Mouse (Mus musculus) gastrocnemius, postnatal 14 days (tissue): ENCODE results near the gene Pbp2. TPM values are rescaled to one million over a fixed set of nuclear protein-coding genes. Genes with fewer than 3 reads are reported as not detected.

Experiments used
- DNase-seq: peaks from one replicate; pipeline ENCODE4 v3.0.0; 2021; ENCODE audit warnings: mixed read lengths
- intact Hi-C: fragments of 180-260 bp; cut with DNase I; formaldehyde crosslinking; loops from one replicate; pipeline ENCODE4 v1.15.1; 2025; ENCODE audit warnings: low total_unique reads
- total RNA-seq, 2 experiments: library from RNA; stranded (reverse); gene quantifications; 2 replicates each; pipeline ENCODE4 v1.2.3; 2021

Gene Pbp2
- total RNA-seq, 2 experiments from 2014 or later: not detected

DNA sequence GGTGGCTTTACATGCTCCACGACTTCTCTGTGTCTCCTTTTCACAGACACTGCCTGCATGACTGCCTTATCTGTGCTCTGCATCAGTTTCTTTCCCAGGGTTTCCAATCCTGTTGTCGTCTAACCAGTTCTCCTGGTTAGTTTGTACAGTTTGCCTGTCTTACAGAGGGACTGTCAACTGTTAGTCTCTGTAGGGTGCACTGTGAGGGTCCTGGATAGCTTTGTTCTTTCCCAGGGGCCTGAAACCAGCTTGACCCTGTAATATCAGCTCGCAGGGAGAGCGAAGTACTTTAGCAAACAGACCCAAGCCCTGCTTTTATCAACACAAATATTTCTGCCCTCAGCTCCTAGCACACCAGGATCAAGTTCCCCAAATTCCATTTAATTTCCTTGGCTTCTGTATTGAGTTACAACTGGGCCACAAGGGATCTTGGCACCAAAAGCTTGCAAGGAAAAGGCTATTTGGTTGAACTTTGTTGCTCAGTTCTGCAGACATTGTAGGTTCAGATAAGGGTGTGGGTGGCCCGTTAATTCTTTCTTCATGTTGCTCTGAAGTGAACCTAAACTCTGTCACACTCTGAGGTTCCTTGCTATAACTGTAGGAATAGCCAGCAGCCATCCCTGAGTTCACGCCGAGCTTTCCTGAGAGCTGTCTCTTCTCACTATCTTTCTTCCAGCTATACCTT is 5.5 kb downstream of the Pbp2 start:
- intact Hi-C loops: no loop called here

DNA sequence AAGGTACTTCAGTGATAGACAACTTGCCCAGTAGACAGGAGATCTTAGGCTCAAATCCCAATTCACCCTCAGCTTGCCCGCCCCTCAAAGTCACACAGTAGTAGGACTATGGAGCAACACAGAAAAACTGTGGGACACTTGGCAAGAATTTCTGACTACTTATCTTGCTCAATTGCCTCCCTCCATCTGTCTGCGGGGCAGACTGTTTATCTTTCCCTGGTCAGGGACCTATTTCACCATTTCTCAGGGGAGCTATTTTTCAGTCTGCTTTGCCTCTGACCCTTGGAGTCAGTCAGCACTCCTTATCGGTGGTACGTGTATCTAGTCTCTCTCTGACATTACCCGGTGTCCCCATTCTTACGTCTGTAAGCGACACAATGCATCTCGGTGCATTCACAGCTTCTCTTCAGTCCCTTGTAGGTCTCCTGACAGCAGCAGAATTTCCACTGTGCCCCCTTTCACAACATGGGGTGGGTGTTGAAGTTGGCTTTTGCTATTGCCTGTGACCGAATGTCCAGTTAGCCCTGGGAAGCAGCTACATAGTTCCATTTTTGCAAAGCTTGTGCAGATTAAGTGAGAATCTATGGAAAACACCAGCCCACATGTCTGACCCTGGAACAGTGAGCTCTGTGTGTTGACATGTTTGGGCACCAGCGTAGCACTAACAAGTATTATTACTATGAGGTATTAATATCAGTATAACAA is 7.6 kb downstream of the Pbp2 start:
- intact Hi-C loops: no loop called here
- DNase-seq: no peak

More for the DNA sequence above, 5.5 kb downstream of the Pbp2 start:
- DNase-seq: no peak

DNA sequence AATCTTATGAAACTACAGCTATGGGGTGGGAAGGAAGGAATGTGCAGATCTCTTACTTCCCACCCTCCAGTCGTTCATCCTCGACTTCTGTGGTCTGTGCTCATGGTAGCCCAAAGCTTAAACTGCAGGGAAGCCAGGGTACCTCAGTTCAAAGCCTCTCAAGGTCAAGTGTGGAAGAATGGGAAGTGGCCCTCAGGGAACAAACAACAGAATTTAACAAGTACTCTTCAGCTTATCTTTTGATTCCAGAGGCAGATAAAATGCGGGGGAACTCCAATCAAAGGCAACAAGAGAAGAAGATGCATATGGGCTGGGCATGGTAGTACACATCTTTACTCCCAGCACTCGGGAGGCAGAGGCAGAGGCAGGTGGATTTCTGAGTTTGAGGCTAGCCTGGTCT is 9.7 kb downstream of the Pbp2 start:
- intact Hi-C loops: no loop called here
- DNase-seq: no peak

DNA sequence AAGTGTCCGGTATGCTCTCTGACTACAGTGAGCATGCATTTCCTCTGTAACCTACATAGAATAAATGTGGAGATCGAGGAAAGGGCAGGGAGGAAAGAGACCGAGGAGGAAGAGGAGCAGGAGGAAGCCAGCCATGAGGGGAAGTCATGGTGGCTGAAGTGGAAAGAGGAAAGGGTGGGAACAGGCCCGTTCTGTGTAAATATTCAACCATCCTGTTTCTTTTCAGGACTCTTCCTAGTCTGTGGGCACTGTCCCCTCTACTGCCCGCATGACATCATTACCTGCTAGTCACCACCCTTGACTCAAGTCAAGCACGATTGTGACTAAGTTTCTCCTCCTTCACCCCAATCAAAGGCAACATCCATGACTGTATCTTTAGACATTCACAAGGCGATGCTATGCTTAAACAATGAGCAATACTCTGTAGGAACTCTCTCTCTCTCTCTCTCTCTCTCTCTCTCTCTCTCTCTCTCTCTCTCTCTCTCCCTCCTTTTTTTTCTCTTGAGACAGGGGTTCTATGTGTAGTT is 11.1 kb downstream of the Pbp2 start:
- no peak for DNase-seq
- intact Hi-C loops: no loop called here

DNA sequence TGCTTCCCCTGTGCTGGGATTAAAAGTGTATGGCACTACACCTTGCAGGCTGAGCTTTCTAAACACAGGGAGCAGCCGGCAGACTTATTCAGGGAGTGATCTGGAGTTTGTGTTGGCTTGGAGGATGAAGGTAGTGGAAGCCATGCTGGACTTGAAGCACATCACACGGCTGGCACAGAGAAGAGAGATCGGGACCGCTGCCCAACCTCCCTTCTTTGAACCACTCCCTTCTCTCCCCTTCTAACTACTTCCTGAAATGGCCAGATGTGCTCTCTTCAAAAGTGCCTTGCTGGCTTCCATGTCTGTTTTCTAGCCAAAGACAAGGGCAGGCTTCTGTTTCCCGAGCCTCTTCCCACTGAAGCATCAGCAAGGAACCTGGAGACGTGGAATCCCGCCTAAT is 12.6 kb downstream of the Pbp2 start:
- DNase-seq: peak; percentile 44
- intact Hi-C loops: no loop called here

DNA sequence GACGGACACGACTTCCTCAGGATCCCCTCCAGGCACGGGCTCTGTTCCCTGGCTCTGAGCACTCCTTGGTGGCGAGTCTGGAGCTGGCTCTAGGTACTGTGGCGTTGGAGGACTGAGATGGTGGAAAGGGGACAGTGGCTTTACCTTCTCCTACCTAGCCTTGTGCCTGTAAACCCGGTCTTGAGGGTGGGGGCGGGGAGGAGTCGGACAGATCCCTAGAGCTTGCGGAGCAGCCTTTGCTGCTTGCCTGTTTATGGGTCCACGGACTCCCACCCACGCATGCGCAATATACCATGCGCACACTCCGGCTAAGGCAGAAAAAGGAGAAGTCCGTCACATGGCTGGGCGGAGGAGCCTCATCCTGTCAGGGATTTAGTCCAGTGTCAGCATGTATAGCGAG is 13.9 kb downstream of the Pbp2 start:
- intact Hi-C loops: no loop called here
- DNase-seq: peak; percentile 43

DNA sequence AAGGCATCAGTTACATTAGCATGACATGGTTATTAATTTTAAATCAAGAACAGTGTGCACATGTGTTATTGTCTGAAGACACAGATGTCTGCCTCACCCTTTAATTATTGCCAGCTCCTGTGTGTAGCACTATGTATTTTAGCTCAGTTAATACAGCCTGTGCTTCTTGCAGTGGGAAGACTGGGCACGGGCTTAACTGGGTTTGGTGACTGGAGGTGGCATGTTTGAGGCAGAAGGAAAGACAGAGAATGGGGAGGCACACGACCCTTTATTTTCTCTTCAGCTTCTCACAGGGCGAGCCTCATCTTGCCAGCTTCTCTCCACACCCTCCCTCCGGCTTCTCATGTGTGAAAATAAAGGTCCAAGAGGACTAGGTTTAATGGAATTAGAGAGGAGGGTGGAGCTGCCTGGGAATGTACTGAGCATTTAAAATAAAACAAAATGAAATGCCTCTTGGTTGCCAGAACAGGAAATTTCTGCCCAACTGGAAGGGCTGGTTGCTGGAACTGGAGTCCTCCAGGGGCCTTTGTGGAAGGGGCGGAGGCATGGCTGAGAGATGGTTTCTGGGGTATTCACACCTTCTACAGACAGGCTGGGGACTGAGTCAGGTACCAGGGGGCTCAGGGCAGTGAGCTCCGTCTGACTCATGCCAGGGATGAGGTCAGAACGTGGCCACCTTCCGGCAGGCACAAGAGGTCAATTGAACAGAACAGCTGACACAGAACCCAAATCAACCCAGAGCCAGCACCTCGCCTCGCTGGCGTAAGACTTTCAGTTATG is 14.9 kb downstream of the Pbp2 start:
- peak; percentile 38 for DNase-seq

DNA sequence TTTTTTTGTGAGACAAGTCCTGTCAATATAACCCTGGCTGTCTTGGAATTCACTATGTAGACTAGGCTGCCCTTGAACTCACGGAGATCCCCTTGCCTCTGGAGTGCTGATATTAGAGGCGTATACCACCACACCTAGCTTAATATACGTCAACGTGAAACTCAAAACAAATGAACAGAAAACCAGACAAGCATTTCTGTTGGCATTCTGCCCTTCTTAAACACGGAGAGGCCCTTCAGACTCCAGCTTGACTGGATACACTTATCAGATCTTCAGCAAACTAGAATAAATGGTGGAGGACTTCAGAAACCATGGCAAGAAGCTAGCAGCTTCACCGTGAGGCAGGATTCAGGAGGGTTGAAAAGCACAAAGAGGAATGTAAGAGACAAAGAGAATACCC is 16.1 kb downstream of the Pbp2 start:
- no peak for DNase-seq

More for the DNA sequence above, 14.9 kb downstream of the Pbp2 start:
- intact Hi-C loops: no loop called here

DNA sequence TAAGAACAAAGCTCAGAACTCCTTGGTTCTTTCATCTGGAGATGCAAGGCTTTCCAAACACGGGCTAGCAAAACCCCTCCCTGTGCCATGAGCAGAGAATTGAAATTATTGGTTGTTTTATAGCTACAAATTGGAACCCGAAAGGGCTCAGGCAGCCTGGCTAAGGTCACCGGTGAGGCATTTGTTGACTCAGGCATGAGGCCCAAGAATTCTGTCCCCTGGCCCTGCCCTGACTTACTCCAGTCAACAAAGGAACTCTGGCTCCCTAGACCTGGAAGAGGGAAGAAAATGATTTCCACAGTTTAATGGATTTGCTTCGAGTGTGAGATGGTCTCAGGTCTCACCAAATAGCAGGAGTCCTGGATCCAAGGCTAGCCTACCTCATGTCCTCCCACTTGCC is 17.8 kb downstream of the Pbp2 start:
- DNase-seq: no peak
- intact Hi-C loops: no loop called here

More for the DNA sequence above, 16.1 kb downstream of the Pbp2 start:
- intact Hi-C loops: no loop called here

DNA sequence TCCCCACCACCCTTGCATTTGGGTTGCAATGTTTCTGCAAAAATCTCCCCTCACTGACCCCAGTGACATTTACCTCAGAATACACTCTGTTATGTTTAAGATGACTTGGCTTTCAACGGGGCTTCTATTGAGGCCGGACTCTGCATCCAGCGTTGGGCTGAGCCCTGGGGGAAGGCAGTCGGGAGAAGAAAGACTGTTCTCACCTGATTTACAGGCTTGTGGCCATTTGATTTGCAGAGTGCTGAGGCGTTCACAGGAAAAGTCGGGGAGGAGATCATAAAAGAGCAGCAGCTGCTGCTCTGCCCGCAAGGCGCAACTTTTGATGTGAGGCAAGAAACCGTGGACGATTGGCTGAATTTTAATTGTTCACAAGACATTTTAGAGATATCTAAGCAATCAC is 30.3 kb downstream of the Pbp2 start:
- DNase-seq: no peak
- intact Hi-C loops: no loop called here

DNA sequence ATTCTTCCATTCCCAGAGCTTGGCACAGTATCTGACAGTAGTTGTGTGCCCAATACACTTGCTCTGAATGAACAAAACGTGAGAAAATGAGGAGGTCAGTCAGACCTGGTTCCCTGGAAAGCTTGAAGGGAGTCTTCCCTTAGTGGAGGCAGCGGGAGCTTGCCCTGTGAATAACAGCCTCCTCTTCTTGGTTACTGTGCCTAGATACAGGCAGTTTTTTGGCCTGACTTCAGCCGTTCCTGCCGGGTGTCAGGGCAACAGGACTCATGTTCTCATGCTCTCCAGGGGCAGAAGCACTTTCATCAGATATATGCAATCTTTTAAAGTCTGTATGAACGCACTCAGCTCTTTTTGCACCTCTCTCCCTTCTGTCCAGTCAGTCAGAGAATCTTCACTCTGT is 30.9 kb downstream of the Pbp2 start:
- intact Hi-C loops: no loop called here
- DNase-seq: no peak

DNA sequence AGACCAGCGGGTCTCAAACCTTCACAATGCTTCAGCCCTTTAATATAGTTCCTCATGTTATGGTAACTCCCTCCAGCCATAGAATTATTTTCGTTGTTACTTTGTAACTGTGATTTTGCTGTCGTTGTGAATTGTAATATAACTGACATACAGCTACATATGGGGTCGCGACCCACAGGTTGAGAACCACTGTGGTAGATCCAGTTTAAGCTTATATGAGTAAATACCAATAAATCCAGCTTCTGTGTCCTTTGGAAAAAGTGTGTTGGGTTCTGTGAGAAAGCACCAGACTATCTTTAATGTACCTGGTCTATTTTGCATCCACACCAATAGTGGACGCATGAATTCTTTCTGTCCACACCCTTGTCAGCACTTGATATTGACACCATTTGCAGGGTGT is 31.9 kb downstream of the Pbp2 start:
- no peak for DNase-seq
- intact Hi-C loops: no loop called here

DNA sequence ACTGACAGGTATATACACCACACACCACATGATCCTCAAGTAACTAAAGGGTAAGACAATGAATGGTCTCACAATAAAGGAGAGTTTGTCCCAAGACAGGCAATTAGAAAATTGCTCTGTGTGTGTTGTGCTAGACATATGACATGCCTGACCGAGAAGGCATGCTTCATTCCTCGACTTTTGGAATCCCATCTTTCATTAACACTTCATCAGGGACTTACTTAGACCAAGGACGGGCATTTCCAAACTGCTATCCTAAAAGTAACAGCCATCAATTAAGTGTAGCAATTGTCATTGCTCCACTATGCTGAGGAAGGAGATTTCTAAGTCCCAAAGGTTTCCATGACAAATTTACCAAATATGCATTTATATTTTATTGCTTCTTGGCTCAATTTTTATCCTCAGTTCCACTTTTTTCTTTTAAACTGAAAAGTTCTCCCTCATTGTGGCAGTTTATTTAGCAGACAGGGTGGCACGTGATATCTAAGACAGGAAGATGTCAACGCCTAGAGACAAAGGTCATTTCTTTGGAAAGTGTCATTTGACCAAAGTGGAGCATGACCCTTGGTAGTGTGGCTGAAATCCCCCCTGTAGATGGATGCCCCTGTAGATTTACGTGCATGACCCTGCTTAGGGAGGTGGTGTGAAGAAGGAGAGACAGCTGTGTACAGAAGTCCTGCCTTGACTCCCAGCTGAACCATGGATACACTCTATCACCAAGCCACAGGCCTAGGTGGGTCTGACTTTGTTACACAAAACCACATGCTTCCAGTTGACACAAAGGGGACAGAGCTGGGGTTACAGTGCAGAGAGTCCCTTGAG is 33.5 kb downstream of the Pbp2 start:
- DNase-seq: no peak
- intact Hi-C loops: no loop called here

DNA sequence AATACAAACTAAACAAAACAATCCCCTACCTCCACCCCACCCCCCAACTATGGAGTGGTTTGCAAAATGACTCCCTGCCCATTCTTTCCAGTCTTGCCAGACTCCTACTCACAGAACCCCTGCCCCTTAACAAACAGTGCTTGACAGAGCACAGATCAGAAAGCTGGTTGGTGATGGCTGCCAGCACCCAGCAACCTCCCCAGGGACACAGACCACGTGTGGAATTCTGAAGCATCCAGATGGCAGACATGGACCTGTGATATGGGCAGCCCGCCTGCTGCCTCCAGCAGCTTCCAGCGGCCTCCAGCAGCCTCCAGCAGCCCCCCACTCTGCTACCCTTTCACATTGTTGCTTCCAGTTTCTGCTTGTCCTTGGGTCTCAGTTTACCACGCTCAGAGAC is 35.0 kb downstream of the Pbp2 start:
- intact Hi-C loops: no loop called here
- no peak for DNase-seq

DNA sequence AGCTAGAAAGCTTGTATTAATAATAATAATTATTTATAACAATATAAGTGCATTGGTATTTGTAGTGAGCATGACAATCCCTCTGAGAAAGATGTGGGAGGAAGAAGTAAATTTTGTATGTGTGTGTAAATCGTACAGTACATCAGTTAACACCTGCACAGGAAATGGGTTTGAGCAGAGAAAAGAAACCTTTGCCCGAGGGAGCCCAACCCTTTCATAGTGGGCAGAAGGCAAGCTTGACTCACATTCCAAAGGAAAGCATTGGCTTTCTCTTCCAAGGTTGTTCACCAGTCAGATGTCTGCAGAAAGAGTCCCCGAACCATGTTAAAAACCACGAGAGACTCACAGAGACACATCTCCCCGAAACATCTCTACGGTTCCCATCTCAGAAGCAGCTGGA is 37.1 kb downstream of the Pbp2 start:
- intact Hi-C loops: no loop called here
- no peak for DNase-seq

DNA sequence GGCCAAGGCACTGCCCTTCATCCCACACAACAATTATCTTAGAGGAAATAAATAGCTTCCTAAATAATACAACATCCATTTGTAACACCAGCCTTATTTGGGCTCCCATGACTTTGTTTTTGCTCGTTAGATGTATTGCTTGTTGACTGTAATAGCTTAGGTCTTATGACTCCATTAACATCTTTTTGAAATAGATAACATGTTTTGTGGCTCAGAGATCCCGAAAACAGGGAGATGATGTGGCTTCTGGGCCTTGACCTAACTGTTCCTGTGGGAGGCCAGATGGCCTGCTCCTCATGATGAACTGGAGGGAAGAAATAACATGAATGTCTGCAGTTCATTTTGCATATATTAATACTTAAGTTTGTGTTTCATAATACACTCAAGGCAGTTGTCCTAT is 38.4 kb downstream of the Pbp2 start:
- no peak for DNase-seq
- intact Hi-C loops: no loop called here

DNA sequence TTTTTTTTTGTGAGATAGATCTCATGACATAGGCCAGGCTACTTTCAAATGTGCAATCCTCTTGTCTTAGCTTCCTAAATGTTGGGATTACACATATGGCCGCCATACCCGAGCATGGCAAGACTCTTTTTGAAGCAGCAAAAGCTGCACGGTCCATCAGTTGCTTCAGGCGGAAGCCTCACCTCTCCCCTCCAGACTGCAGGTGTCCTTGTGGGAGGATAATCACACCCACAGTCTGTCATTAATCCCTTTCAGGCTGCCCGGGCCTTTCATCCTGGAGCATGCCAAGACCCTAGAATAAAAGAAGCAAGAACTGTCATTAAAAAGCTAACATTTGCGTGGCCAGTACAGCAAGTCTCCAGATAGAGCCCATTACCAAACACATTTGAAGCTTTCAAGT is 40.6 kb downstream of the Pbp2 start:
- no peak for DNase-seq
- intact Hi-C loops: no loop called here

DNA sequence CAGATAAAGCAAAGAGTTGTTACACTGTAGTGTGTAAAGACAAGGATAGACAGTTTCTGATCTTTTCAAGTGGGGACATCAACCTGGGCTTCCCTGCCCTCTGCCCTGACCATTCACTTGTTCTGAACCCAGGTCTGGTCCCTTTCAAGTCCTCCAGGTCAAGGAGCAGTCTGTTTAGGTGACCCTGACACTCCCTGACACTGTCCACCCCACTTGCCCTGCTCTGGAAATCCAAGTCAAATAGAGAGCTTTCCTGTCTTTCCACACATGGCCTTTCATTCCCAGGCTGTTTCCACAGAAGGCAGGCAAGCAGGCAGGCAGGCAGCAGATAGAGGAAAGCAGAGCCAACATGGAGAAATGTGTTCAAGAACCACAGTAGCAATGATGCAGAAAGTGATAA is 41.8 kb downstream of the Pbp2 start:
- intact Hi-C loops: no loop called here
- no peak for DNase-seq

DNA sequence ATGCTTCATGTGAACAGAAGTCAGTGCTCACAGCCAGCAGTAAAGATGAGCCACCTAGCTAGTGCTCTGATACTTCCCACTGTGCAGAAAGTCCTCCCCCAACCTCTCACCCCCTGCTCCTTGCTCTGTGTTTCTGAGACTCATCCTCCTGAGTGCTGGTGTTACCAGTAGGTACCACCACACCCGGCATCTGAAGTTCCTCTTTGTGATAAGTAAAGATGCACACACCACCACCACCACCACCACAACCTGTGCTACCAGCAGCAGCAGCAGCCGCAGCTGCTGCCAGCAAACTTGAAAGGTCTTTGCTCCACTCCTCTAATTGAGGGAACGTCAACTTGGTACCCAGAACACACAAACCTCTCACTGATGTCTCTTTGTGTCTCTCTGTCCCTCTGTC is 43.0 kb downstream of the Pbp2 start:
- no peak for DNase-seq
- intact Hi-C loops: no loop called here

DNA sequence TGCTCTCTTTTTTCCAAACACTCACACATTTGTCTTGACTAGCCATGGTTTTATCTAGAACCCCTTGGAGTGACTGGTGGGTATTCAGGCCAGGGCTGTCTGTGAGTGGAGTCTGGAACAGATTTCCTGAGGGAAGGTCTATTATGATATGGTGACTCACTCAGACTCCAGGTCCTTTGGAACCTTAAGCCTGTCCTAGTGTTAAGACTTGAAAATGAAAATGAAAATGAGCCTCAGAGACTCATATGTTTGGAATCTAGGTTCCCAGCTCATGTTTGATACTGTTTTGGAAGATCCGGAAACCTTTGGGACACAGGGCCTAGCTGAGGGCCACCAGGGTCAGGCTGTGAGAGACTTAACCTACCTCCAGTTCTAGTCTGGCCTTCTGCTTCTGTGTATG is 44.1 kb downstream of the Pbp2 start:
- intact Hi-C loops: no loop called here
- DNase-seq: no peak
